22 mouse cellular contexts compared by ENCODE assay signal in the genomic region with DNA sequence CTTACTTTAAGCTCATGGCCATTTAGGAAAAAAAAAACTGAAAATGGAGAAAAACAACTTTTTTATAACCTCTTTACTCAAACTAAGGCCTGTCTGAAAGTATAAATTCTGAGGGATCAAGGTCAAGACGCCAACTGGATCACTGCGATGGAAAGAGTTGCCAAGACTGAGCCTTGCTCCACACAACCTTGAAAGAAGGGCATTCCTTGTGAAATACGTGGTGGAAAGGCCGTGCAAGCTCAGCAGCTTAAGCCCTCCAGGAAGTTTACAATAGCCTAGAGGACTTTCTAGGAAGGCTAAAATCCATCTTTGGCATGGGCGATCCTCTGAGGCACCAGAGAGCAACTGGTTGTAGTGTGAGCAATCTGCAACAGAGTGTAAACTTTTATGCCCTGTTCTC. TPM values are rescaled to one million over a fixed set of nuclear protein-coding genes. Genes with fewer than 3 reads are reported as not detected.
A peak's percentile ranks its signal among the peaks of the same experiment; 100 is the strongest.
DNase-seq lines count a peak whose midpoint lies in the region; ATAC-seq and TF ChIP-seq lines count a peak whose summit lies in the region.
"Had no signal": no experiment of that assay in that cellular context is flagged by ENCODE, and none has a peak within 500 bp of the region (broad histone marks: within the 10 kb centered on the region; RNA-seq: fewer than 3 reads in every experiment).

No protein-coding gene starts in this region.

- WGBS in kidney, adult 2 months, result 68% methylated on average over 5 of the region's 5 CpGs

- no peak for TF ChIP-seq POLR2A in kidney, adult 2 months (IDR thresholded peaks at IDR 0.05; ENCODE audit: low read depth, low read length)

- POLR2A ChIA-PET in Patski (lab: Charles Lee), result no interaction called here

- in situ Hi-C loops in Patski (cut with MboI; ENCODE audit: low pct_unique_long_range_greater_than_20kb), result no loop called here

- TF ChIP-seq CTCF in kidney, adult 2 months (conservative IDR thresholded peaks at IDR 0.05; ENCODE audit: insufficient read depth, insufficient read length, low read depth, low read length), result no peak
- no peak for TF ChIP-seq CTCF in Patski (IDR thresholded peaks at IDR 0.05)

- CTCF ChIA-PET in Patski (lab: Charles Lee), result interaction anchor here (1.0 to 1.4 kb wide), 2 partner anchors 15 to 17 kb away, joined by 3 read pairs; no protein-coding TSS in a partner anchor

- H3K4me1 ChIP-seq in kidney, adult 2 months (ENCODE audit: control insufficient read depth, insufficient read depth, low read length), result no peaks in the 10 kb centered on the region
- H3K4me1 ChIP-seq: heart, embryonic 12.5 days; liver, embryonic 15.5 days; megakaryocyte, embryonic 14.5 days; neural tube, embryonic 15.5 days had no signal

- H3K36me3 ChIP-seq in kidney, adult 2 months (ENCODE audit: control insufficient read depth, insufficient read depth, low read length), result no peaks in the 10 kb centered on the region
- H3K36me3 ChIP-seq: forebrain, embryonic 10.5 days; heart, embryonic 12.5 days; hindbrain, embryonic 13.5 days; liver, embryonic 15.5 days; neural tube, embryonic 15.5 days had no signal

- H3K4me3 ChIP-seq in kidney, adult 2 months (ENCODE audit: insufficient read depth, low read depth, low read length), result no peak overlapping the region
- H3K4me3 ChIP-seq: forebrain, embryonic 10.5 days; heart, embryonic 12.5 days; hindbrain, embryonic 13.5 days; liver, embryonic 15.5 days; megakaryocyte, embryonic 14.5 days; neural tube, embryonic 15.5 days had no signal

- no peaks in the 10 kb centered on the region for H3K27me3 ChIP-seq in kidney, adult 2 months (replicated peaks; ENCODE audit: control insufficient read depth, insufficient read depth, low read length)
- no peaks in the 10 kb centered on the region for H3K27me3 ChIP-seq in Patski
- H3K27me3 ChIP-seq: heart, embryonic 12.5 days; hindbrain, embryonic 13.5 days; liver, embryonic 15.5 days; megakaryocyte, embryonic 14.5 days; neural tube, embryonic 15.5 days had no signal

- peak; percentile 40 for DNase-seq in kidney, adult 2 months
- no peak for DNase-seq in kidney, postnatal 4 days
- DNase-seq in Patski (ENCODE audit: low read depth, low spot score), result no peak
- DNase-seq in adrenal gland, postnatal 10 days, result peak; percentile 56
- peak; percentile 34 for DNase-seq in fibroblast of lung, adult 2 months (ENCODE audit: low read depth)
- no peak for DNase-seq in left cerebral cortex, adult 11 months (ENCODE audit: low spot score)
- DNase-seq in spleen, adult 12 weeks (ENCODE audit: low spot score), result no peak
- no peak for DNase-seq in lung, postnatal 4 days
- DNase-seq: B cell, adult 2 months; cerebellum, adult 9-10 months; gastrocnemius, postnatal 10 days; heart, adult 11 months; heart, postnatal 14 days; thymus, postnatal 25 days had no signal

- no peak overlapping the region for H3K27ac ChIP-seq in kidney, adult 2 months (ENCODE audit: insufficient read depth, low read depth, low read length)
- H3K27ac ChIP-seq: forebrain, embryonic 10.5 days; hindbrain, embryonic 13.5 days; liver, embryonic 15.5 days; neural tube, embryonic 15.5 days had no signal

- peak; percentile 31 for ATAC-seq in Patski
- ATAC-seq: midbrain, embryonic 16.5 days had no signal

RNA-seq across cellular contexts. Expression of gene Fbxl7, which starts 27.9 kb away (rescaled TPM):
- polyA plus RNA-seq in kidney, adult 2 months (2012; rRNA removed), result 2.8 and 2.9 TPM in 2 replicates
- 2.6 TPM for polyA plus RNA-seq in Patski (2021)
- total RNA-seq in adrenal gland, postnatal 10 days (2021), result 10 to 100 TPM in 1 of 2 experiments, 1 to 10 TPM in 1; 9.2 to 14.1 TPM
- total RNA-seq: common myeloid progenitor, adult 5-6 weeks had no signal

Comparison
In these comparisons a context has a peak if more than half of its experiments do, and no peak if none do; other contexts are left out.
1. DNase-seq: peak in kidney, adult 2 months (single experiment), adrenal gland, postnatal 10 days (single experiment) and fibroblast of lung, adult 2 months (single experiment); none in kidney, postnatal 4 days (0 of 2), Patski (single experiment), left cerebral cortex, adult 11 months (single experiment), spleen, adult 12 weeks (single experiment) and lung, postnatal 4 days (0 of 2).